Mouse (Mus musculus) B cell, adult 67 days (primary cell): ENCODE data around the gene Gpr62. TPM values are rescaled to one million over a fixed set of nuclear protein-coding genes. Genes with fewer than 3 reads are reported as not detected.

Source experiments
- total RNA-seq, 2 experiments: library from RNA; stranded (reverse); gene quantifications; 4 replicates each; pipeline ENCODE4 v1.2.4; 2023

Gpr62 gene
- under 1 TPM; 0.52 to 0.92 TPM for total RNA-seq

GRCm38 (mm10) chr9:106465571-106466200, at the start of gene Gpr62:
Gene Gpr62, minus strand, starts transcription at chr9:106465938.

GRCm38 (mm10) chr9:106514273-106514672, 48.5 kb upstream of the Gpr62 start, which contains the start of gene Iqcf5:
Gene Iqcf5, plus strand, starts transcription at chr9:106514573.

GRCm38 (mm10) chr9:106499667-106500066, 33.9 kb upstream of the Gpr62 start, which contains the start of gene Iqcf1:
Gene Iqcf1, plus strand, starts transcription at chr9:106499967.

GRCm38 (mm10) chr9:106476924-106477484, 11.3 kb upstream of the Gpr62 start, which contains the start of gene Parp3:
Gene Parp3, minus strand, starts transcription at chr9:106476949.

GRCm38 (mm10) chr9:106475663-106476001, 9.9 kb upstream of the Gpr62 start, which contains the start of gene Rrp9:
Gene Rrp9, plus strand, starts transcription at chr9:106475963.

GRCm38 (mm10) chr9:106453271-106454070, 12.3 kb downstream of the Gpr62 start, which contains the start of gene Pcbp4:
Gene Pcbp4, plus strand, starts transcription at chr9:106453291.

GRCm38 (mm10) chr9:106447348-106447747, 18.4 kb downstream of the Gpr62 start, which contains the start of the genes Abhd14b and Abhd14a:
Gene Abhd14b, plus strand, starts transcription at chr9:106447459.
Gene Abhd14a, minus strand, starts transcription at chr9:106447678.

GRCm38 (mm10) chr9:106429221-106430014, 36.3 kb downstream of the Gpr62 start, which contains the start of gene Rpl29:
Gene Rpl29, plus strand, starts transcription at chr9:106429454.

Other genes starting within 250 kb of the Gpr62 start
- gene Tlr9, start 243.3 kb downstream of the Gpr62 start, total RNA-seq = 100 to 1,000 TPM; 158 to 171 TPM
- 10 to 100 TPM; 44.0 to 54.8 TPM for gene Alas1, start 217.3 kb downstream of the Gpr62 start, total RNA-seq
- gene Poc1a, start 184.9 kb downstream of the Gpr62 start, total RNA-seq = 1 to 10 TPM; 2.6 to 5.6 TPM
- 10 to 100 TPM; 32.4 to 33.5 TPM for gene Dusp7, start 97.3 kb downstream of the Gpr62 start, total RNA-seq
- gene Rpl29, start 36.5 kb downstream of the Gpr62 start, total RNA-seq = 100 to 1,000 TPM; 725 to 762 TPM
- 10 to 100 TPM; 19.8 to 22.0 TPM for gene Acy1, start 27.6 kb downstream of the Gpr62 start, total RNA-seq
- gene Abhd14b, start 18.5 kb downstream of the Gpr62 start, total RNA-seq = 1 to 10 TPM; 7.3 to 7.4 TPM
- gene Abhd14a, start 18.3 kb downstream of the Gpr62 start, total RNA-seq = 1 to 10 TPM; 7.1 to 8.2 TPM
- 1 to 10 TPM; 5.3 to 9.0 TPM for gene Pcbp4, start 12.6 kb downstream of the Gpr62 start, total RNA-seq
- gene Rrp9, start 10.0 kb upstream of the Gpr62 start, total RNA-seq = 10 to 100 TPM; 56.8 to 66.2 TPM
- gene Parp3, start 11.0 kb upstream of the Gpr62 start, total RNA-seq = 10 to 100 TPM; 54.1 to 54.2 TPM
- not detected for gene Iqcf1, start 34.0 kb upstream of the Gpr62 start, total RNA-seq
- 1 to 10 TPM in 1 of 2 experiments, not detected in 1; 1.1 TPM for gene Iqcf5, start 48.6 kb upstream of the Gpr62 start, total RNA-seq
- not detected for gene Iqcf3, start 95.7 kb upstream of the Gpr62 start, total RNA-seq
- not detected for gene Iqcf4, start 105.1 kb upstream of the Gpr62 start, total RNA-seq
- not detected for gene Iqcf6, start 160.6 kb upstream of the Gpr62 start, total RNA-seq
- not detected for gene Grm2, start 190.1 kb upstream of the Gpr62 start, total RNA-seq
- 10 to 100 TPM; 35.5 to 35.7 TPM for gene Tex264, start 220.0 kb upstream of the Gpr62 start, total RNA-seq